Mouse (Mus musculus) heart, embryonic 10.5 days (tissue): ENCODE measurements at regions not wholly inside any gene's neighbourhood (a gene's known extent, or its start where the extent isn't known, plus 50 kb on each side); places are given as distances from the start of the nearest gene placed in this dataset.

ENCODE experiments used
- DNase-seq: peaks from one replicate; pipeline ENCODE4 v3.0.0-alpha.2; 2017; ENCODE audit warnings: low spot score
- H3K27ac ChIP-seq: fragments of 300-500 bp; sonication (generic); 2 replicates; pipeline ENCODE4 v1.5.1; 2016; ENCODE audit warnings: mild to moderate bottlenecking
- H3K27me3 ChIP-seq: fragments of 300-500 bp; sonication (generic); 2 replicates; pipeline ENCODE4 v1.6.1; 2016; ENCODE audit warnings: mild to moderate bottlenecking; ENCODE audit not compliant: poor library complexity, insufficient read depth, severe bottlenecking
- H3K36me3 ChIP-seq: fragments of 300-500 bp; sonication (generic); 2 replicates; pipeline ENCODE4 v1.6.1; 2016; ENCODE audit warnings: mild to moderate bottlenecking, moderate library complexity
- H3K4me1 ChIP-seq: fragments of 300-500 bp; sonication (generic); 2 replicates; pipeline ENCODE4 v1.6.1; 2016; ENCODE audit warnings: mild to moderate bottlenecking
- H3K4me3 ChIP-seq: fragments of 300-500 bp; sonication (generic); 2 replicates; pipeline ENCODE4 v1.5.1; 2016; ENCODE audit warnings: mild to moderate bottlenecking, moderate library complexity
- H3K9me3 ChIP-seq: fragments of 300-500 bp; sonication (generic); 2 replicates; pipeline ENCODE4 v1.6.1; 2016; ENCODE audit warnings: mild to moderate bottlenecking, moderate library complexity
- WGBS: fragments of 180-500 bp; shearing (Covaris S2); methylation state at CpG from one replicate; pipeline ENCODE4 v1.1.7; 2016; 5-methylcytosine and 5-hydroxymethylcytosine counted together

DNA sequence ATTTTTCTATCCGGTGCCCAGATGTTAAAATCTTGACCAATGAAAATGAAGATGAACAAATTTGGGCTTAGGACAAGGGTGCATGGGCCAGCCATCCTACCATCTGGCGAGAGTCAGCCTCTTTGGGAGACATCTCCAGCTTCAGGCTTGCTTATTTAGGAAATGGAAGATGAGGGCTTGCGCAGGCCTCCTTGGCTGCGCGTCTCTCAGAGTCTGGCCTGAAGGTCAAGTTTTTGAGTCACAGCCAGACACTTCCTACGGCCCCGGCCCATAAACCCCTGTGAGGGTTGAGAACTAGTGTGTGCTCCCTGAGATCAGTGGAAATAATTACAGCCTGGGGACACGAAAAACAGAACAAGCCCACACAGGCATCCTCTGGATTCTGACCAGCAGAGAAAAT is 300.7 kb upstream of the Arglu1 start:
- H3K9me3 ChIP-seq = no peaks in the 10 kb centered on the region
- no peak overlapping the region for H3K4me3 ChIP-seq
- WGBS = 70% methylated on average over 8 of the region's 8 CpGs
- peaks cover 46% of the 10 kb centered on the region for H3K4me1 ChIP-seq
- no peaks in the 10 kb centered on the region for H3K27me3 ChIP-seq
- peak overlapping the region; percentile 52; the same call in 1 of the 2 replicates for H3K27ac ChIP-seq
- no peaks in the 10 kb centered on the region for H3K36me3 ChIP-seq
- DNase-seq = no peak

DNA sequence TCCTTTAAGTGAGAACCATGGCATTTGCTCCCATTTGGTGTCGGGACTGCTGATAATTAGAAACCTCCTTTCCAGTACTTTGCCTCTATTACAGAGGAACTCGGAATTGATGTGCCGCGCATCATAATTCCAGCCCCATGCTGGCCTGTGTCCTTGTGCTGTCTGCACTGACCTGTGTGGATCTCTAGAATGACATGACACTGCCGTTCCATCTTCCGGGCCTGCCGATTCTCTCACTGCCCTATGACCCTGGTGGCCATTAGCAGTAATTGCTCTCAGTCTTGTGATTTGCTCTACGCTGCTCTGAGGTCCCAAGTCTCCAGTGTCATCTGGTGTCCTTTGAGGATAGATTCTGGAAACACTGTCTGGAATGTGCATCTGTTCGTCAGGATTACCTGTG is 295.7 kb upstream of the Arglu1 start:
- DNase-seq = no peak
- WGBS = 69% methylated on average over 9 of the region's 9 CpGs

DNA sequence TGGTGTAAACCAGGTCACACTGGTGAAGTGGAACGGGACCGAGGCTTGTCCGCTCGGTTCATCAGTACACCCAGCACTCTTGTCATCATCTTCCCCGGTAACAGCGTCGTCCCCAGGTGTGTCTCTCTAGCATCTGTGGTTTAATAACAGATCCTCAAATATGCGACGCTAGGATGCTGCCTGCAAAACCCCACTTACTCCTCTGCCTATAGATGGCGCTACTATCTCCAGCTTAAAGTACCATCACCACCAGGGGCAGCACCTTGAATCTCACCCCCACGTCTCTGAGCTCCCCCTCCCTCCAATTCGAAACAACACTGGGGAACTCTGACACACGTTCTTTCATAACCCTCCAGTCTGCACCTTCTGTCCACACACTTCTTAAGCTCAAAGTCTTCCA is 295.1 kb upstream of the Arglu1 start:
- Histone ChIP-seq H3K9me3 (no peaks in the 10 kb centered on the region), H3K27me3 (no peaks in the 10 kb centered on the region), H3K4me3 (no peak overlapping the region), H3K27ac (no peak overlapping the region), H3K36me3 (no peaks in the 10 kb centered on the region), H3K4me1 (peaks cover 24% of the 10 kb centered on the region)
- no peak for DNase-seq
- 77% methylated on average over 13 of the region's 13 CpGs for WGBS

More for the DNA sequence above, 295.7 kb upstream of the Arglu1 start:
- Histone ChIP-seq H3K4me3 (no peak overlapping the region), H3K9me3 (no peaks in the 10 kb centered on the region), H3K4me1 (peaks cover 29% of the 10 kb centered on the region), H3K27me3 (no peaks in the 10 kb centered on the region), H3K36me3 (no peaks in the 10 kb centered on the region), H3K27ac (no peak overlapping the region)

- 19% methylated on average over 11 of the region's 11 CpGs for WGBS
- peak overlapping the region; percentile 64; the same call in 1 of the 2 replicates for H3K27ac ChIP-seq
- no peak overlapping the region for H3K4me3 ChIP-seq
Measured at GRCm38 (mm10) chr8:8984829-8985251, 294.5 kb upstream of the Arglu1 start.

GRCm38 (mm10) chr8:8984159-8984828 is 294.0 kb upstream of the Arglu1 start:
- Histone ChIP-seq H3K27ac (peak overlapping the region; percentile 64; the same call in 1 of the 2 replicates), H3K36me3 (no peaks in the 10 kb centered on the region), H3K27me3 (no peaks in the 10 kb centered on the region), H3K4me3 (no peak overlapping the region), H3K4me1 (peaks cover 24% of the 10 kb centered on the region), H3K9me3 (no peaks in the 10 kb centered on the region)
- no peak for DNase-seq
- 22% methylated on average over 13 of the region's 13 CpGs for WGBS

More at GRCm38 (mm10) chr8:8984829-8985251, 294.5 kb upstream of the Arglu1 start:
- DNase-seq = no peak
- Histone ChIP-seq H3K27me3 (no peaks in the 10 kb centered on the region), H3K9me3 (no peaks in the 10 kb centered on the region), H3K4me1 (peaks cover 24% of the 10 kb centered on the region), H3K36me3 (no peaks in the 10 kb centered on the region)

- no peak overlapping the region for H3K27ac ChIP-seq
- H3K4me3 ChIP-seq = no peak overlapping the region
- peaks cover 24% of the 10 kb centered on the region for H3K4me1 ChIP-seq
- 49% methylated on average over 5 of the region's 5 CpGs for WGBS
- DNase-seq = no peak
- no peaks in the 10 kb centered on the region for H3K9me3 ChIP-seq
- H3K36me3 ChIP-seq = no peaks in the 10 kb centered on the region
- no peaks in the 10 kb centered on the region for H3K27me3 ChIP-seq
Measured at GRCm38 (mm10) chr8:8983133-8983661, 292.9 kb upstream of the Arglu1 start.

DNA sequence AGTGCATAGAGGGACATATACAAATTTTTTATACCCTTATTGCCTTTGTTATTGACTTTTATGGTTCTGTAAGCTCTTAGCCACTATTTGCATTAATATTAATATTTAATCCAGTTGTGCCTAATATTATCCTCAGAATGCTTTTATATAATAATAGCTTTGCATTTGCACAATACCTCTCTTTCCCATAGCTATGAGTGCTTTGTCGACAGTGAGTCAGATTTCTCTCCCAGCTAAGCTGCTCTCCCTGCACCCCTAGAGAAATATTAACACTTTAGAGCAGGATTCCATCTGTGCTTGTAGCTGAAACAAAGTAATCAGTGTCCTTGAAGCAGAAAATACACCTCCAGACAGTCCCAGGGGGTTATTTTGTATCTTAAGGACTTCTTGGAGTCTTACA is 288.6 kb upstream of the Arglu1 start:
- H3K4me3 ChIP-seq = no peak overlapping the region
- no peak for DNase-seq
- H3K9me3 ChIP-seq = no peaks in the 10 kb centered on the region
- 43% methylated on average over 1 of the region's 1 CpGs for WGBS
- H3K27me3 ChIP-seq = no peaks in the 10 kb centered on the region
- peaks cover 11% of the 10 kb centered on the region for H3K4me1 ChIP-seq
- no peak overlapping the region for H3K27ac ChIP-seq
- no peaks in the 10 kb centered on the region for H3K36me3 ChIP-seq

DNA sequence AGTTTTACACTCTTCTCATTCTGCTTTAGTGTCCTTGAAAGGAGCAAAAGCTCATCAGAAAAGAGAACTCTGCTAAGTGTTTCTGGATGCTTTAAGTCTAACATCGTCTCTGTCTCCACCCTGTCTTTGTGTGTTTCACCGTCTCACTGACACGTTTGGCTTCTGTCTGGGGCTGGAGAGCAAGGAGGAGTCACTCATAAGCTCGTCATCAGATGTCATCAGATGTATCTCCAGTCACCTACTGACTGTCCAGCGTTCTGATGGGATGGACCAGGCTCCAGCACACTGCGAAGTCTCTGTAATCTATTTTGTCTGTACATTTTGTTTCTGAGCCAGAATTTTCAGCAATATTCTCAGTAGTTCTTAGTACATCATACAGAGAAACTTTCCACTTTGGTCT is 283.4 kb upstream of the Arglu1 start:
- Histone ChIP-seq H3K4me3 (no peak overlapping the region), H3K36me3 (no peaks in the 10 kb centered on the region), H3K27me3 (no peaks in the 10 kb centered on the region), H3K4me1 (no peaks in the 10 kb centered on the region; the same call in 1 of the 2 replicates), H3K27ac (no peak overlapping the region), H3K9me3 (no peaks in the 10 kb centered on the region)
- no peak for DNase-seq
- WGBS = 38% methylated on average over 6 of the region's 6 CpGs

DNA sequence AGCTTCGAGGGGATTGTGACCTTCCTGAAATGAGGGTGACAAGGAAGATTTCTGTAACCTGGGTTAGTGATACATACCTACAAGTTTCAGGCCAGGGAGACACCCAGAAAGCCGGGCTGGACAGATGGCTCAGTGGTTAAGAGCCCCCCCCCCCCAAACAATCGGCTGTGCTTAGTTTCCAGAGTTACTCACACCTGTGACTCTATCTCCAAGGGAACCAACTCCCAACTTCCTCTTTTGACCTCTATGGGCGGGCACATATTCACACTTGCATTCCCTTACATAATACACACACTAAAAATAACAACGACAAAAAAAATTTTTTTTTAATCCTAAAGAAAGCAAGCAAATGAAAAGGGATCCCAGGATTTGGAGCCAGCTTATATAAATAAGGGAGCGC is 283.0 kb upstream of the Arglu1 start:
- 60% methylated on average over 6 of the region's 6 CpGs for WGBS
- no peaks in the 10 kb centered on the region for H3K27me3 ChIP-seq
- H3K27ac ChIP-seq = no peak overlapping the region
- H3K36me3 ChIP-seq = no peaks in the 10 kb centered on the region
- no peaks in the 10 kb centered on the region for H3K9me3 ChIP-seq
- no peak for DNase-seq
- no peaks in the 10 kb centered on the region; the same call in 1 of the 2 replicates for H3K4me1 ChIP-seq
- H3K4me3 ChIP-seq = no peak overlapping the region

- no peaks in the 10 kb centered on the region for H3K9me3 ChIP-seq
- 82% methylated on average over 5 of the region's 5 CpGs for WGBS
- no peak overlapping the region for H3K27ac ChIP-seq
- no peak overlapping the region for H3K4me3 ChIP-seq
- peaks cover 9% of the 10 kb centered on the region for H3K4me1 ChIP-seq
- DNase-seq = no peak
- no peaks in the 10 kb centered on the region for H3K27me3 ChIP-seq
- no peaks in the 10 kb centered on the region for H3K36me3 ChIP-seq
Measured at GRCm38 (mm10) chr8:8970776-8971175, 280.5 kb upstream of the Arglu1 start.

DNA sequence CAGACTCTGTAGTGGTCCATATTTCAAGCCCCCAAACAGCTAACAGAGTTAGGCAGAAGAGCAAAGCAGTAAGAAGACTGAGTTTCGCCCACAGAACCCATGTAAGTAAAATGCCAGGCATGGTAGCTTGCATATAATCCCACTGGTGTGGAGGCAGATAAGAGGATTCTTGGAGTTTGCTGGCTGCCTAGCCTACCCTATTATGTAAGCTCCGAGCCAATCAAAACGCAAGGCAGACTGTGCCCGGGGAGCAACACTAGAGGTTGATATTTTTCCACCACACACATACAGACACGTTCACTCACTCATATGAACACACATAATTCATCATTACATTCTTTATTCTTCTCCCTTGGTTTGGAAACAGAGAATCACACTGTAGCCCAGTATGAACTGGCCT is 280.0 kb upstream of the Arglu1 start:
- Histone ChIP-seq H3K27me3 (no peaks in the 10 kb centered on the region), H3K36me3 (no peaks in the 10 kb centered on the region), H3K4me1 (peaks cover 9% of the 10 kb centered on the region), H3K4me3 (no peak overlapping the region), H3K27ac (no peak overlapping the region), H3K9me3 (no peaks in the 10 kb centered on the region)
- 83% methylated on average over 5 of the region's 5 CpGs for WGBS
- no peak for DNase-seq

DNA sequence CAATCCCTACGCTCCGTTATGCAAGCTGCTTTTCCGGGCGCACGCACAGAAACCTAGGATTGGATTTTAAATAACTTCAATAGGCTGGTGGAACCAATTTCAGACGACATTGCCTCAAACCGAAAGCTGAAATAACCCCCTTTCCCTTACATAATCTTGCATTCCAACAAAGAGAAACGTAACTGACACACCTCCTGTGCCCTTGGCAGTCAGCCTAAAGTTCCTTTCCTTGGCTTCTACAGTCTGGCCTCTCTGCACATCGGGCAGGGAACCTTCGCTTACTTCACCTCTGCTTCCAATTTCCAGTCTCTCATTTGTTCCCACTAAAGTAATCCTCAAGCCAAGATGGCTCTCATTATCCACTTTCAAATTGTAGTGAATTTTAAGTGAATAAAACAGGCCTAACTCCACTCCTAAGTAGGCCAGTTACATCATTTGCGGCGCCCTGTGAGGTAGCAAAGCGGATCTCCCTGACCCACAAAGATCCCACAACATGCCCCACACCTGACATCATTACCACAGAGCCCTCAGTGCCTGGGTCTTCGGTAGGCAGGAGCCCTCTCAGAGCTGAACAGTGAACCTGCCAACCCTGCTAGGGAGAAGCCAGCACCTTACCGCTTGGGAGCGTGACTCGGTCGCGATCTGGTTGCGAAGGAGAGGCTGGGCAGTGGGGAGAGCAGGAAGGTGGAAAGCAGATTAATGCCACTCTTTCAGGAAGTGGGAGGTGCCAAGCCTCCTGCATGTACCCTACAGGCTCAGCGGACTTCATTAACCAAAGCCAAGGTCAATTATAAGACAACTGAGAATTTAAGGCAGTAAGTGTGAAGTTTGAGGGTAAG is 279.0 kb upstream of the Arglu1 start:
- Histone ChIP-seq H3K36me3 (no peaks in the 10 kb centered on the region), H3K9me3 (no peaks in the 10 kb centered on the region), H3K27ac (no peak overlapping the region), H3K4me1 (peaks cover 9% of the 10 kb centered on the region), H3K27me3 (no peaks in the 10 kb centered on the region), H3K4me3 (no peak overlapping the region)
- WGBS = 81% methylated on average over 21 of the region's 21 CpGs
- no peak for DNase-seq

DNA sequence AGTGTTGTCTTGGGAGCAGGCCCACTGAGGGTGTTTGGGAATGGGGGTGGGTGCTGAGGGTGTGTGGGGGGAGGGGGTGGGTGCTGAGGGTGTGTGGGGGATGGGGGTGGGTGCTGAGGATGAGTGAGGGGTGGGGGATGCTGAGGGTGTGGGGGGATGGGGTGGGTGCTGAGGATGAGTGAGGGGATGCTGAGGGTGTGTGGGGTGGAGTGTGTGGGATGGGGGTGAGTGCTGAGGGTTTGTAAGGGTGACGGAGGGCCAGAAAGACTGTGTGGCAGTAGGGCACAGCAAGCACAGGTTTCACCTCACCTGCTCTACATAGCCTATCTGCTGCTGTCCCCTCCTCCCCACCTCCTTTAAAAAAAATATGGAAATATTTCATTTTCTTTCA is 276.3 kb upstream of the Arglu1 start:
- WGBS = 100% methylated on average over 1 of the region's 1 CpGs
- DNase-seq = peak; percentile 41
- H3K9me3 ChIP-seq = no peaks in the 10 kb centered on the region
- H3K4me1 ChIP-seq = peaks cover 9% of the 10 kb centered on the region
- no peaks in the 10 kb centered on the region for H3K27me3 ChIP-seq
- no peak overlapping the region for H3K27ac ChIP-seq
- H3K36me3 ChIP-seq = no peaks in the 10 kb centered on the region
- H3K4me3 ChIP-seq = no peak overlapping the region
